29 mouse cellular contexts compared by ENCODE assay signal in genomic region chr2:11794668-11795067, GRCm38 (mm10). TPM values are rescaled to one million over a fixed set of nuclear protein-coding genes. Genes with fewer than 3 reads are reported as not detected.
A peak's percentile ranks its signal among the peaks of the same experiment; 100 is the strongest.
DNase-seq lines count a peak whose midpoint lies in the region; ATAC-seq and TF ChIP-seq lines count a peak whose summit lies in the region.
"Had no signal": no experiment of that assay in that cellular context is flagged by ENCODE, and none has a peak within 500 bp of the region (broad histone marks: within the 10 kb centered on the region; RNA-seq: fewer than 3 reads in every experiment).

No protein-coding gene starts in this region.

- 0 out of 2 replicates have a peak, but pooled peaks cover 3% of the 10 kb centered on the region for H3K9me3 ChIP-seq in forebrain, postnatal 0 days (ENCODE audit: low read length)
- H3K9me3 ChIP-seq in forebrain, embryonic 13.5 days (replicated peaks): 0 out of 2 replicates have a peak, but pooled peaks cover 3% of the 10 kb centered on the region
- H3K9me3 ChIP-seq: embryonic facial prominence, embryonic 15.5 days; forebrain, embryonic 15.5 days; G1E; heart, embryonic 13.5 days; hindbrain, embryonic 15.5 days; intestine, embryonic 15.5 days; limb, embryonic 15.5 days; liver, embryonic 15.5 days had no signal

- no peaks in the 10 kb centered on the region for H3K4me1 ChIP-seq in forebrain, postnatal 0 days (ENCODE audit: insufficient read depth)
- no peaks in the 10 kb centered on the region for H3K4me1 ChIP-seq in forebrain, embryonic 13.5 days
- H3K4me1 ChIP-seq: forebrain, embryonic 15.5 days; hindbrain, embryonic 15.5 days; intestine, embryonic 15.5 days; limb, embryonic 15.5 days; liver, embryonic 15.5 days; neural tube, embryonic 15.5 days had no signal

- WGBS in forebrain, postnatal 0 days: 70% methylated on average over 4 of the region's 4 CpGs
- 70% methylated on average over 4 of the region's 4 CpGs for WGBS in forebrain, embryonic 13.5 days

- no peak overlapping the region for H3K4me2 ChIP-seq in forebrain, postnatal 0 days (ENCODE audit: low read depth)
- no peak overlapping the region for H3K4me2 ChIP-seq in forebrain, embryonic 13.5 days
- H3K4me2 ChIP-seq: embryonic facial prominence, embryonic 15.5 days; forebrain, embryonic 15.5 days; heart, embryonic 13.5 days; hindbrain, embryonic 15.5 days; intestine, embryonic 15.5 days; limb, embryonic 15.5 days; liver, embryonic 15.5 days; neural tube, embryonic 15.5 days had no signal

- no peaks in the 10 kb centered on the region for H3K27me3 ChIP-seq in forebrain, postnatal 0 days (ENCODE audit: insufficient read depth, low read length)
- H3K27me3 ChIP-seq in forebrain, embryonic 13.5 days: no peaks in the 10 kb centered on the region
- H3K27me3 ChIP-seq: embryonic facial prominence, embryonic 15.5 days; forebrain, embryonic 15.5 days; heart, embryonic 13.5 days; hindbrain, embryonic 15.5 days; intestine, embryonic 15.5 days; limb, embryonic 15.5 days; liver, embryonic 15.5 days; megakaryocyte, embryonic 14.5 days; neural tube, embryonic 15.5 days had no signal

- no peak for ATAC-seq in forebrain, postnatal 0 days
- ATAC-seq in forebrain, embryonic 13.5 days: no peak
- ATAC-seq: forebrain, embryonic 15.5 days; intestine, embryonic 15.5 days had no signal

- no peak for DNase-seq in forebrain, postnatal 0 days
- no peak for DNase-seq in layer of hippocampus, adult 2 months (ENCODE audit: low spot score in 2 of 2)
- no peak for DNase-seq in layer of hippocampus, postnatal 14 days (ENCODE audit: low spot score in 2 of 2)
- peak; percentile 38 for DNase-seq in 3T3-L1 (ENCODE audit: low read depth, low spot score)
- peak; percentile 17 for DNase-seq in brain, adult 2 months (ENCODE audit: low read depth, low spot score)
- DNase-seq in thymus, postnatal 4 days: no peak
- no peak for DNase-seq in cerebellum, adult 9-11 months
- DNase-seq: adrenal gland, postnatal 10 days; cerebellum, adult 2 months; gastrocnemius, postnatal 25 days; heart, adult 18-20 months; heart, postnatal 4 days; kidney, adult 9 months; kidney, postnatal 25 days; left cerebral cortex, postnatal 4 days; lung, postnatal 10 days; right cerebral cortex, adult 18-20 months; right cerebral cortex, postnatal 4 days had no signal

- peaks cover 41% of the 10 kb centered on the region for H3K36me3 ChIP-seq in forebrain, postnatal 0 days (ENCODE audit: insufficient read depth)
- H3K36me3 ChIP-seq in forebrain, embryonic 13.5 days (ENCODE audit: poor library complexity, severe bottlenecking): peaks cover 46% of the 10 kb centered on the region

- no peak overlapping the region for H3K27ac ChIP-seq in forebrain, postnatal 0 days (ENCODE audit: low read depth, low read length)
- H3K27ac ChIP-seq in forebrain, embryonic 13.5 days: no peak overlapping the region
- H3K27ac ChIP-seq in layer of hippocampus, adult 2 months: no peak overlapping the region
- H3K27ac ChIP-seq: embryonic facial prominence, embryonic 15.5 days; forebrain, embryonic 15.5 days; heart, embryonic 13.5 days; hindbrain, embryonic 15.5 days; intestine, embryonic 15.5 days; limb, embryonic 15.5 days; liver, embryonic 15.5 days; neural tube, embryonic 15.5 days had no signal

- no peak overlapping the region for H3K9ac ChIP-seq in forebrain, postnatal 0 days
- no peak overlapping the region for H3K9ac ChIP-seq in forebrain, embryonic 13.5 days
- H3K9ac ChIP-seq: embryonic facial prominence, embryonic 15.5 days; forebrain, embryonic 15.5 days; heart, embryonic 13.5 days; hindbrain, embryonic 15.5 days; intestine, embryonic 15.5 days; limb, embryonic 15.5 days; liver, embryonic 15.5 days; neural tube, embryonic 15.5 days had no signal

- peak; percentile 32; the same call in 1 of the 2 replicates for TF ChIP-seq CTCF in forebrain, postnatal 0 days (IDR thresholded peaks at IDR 0.05; ENCODE audit: low read depth)
- TF ChIP-seq CTCF in layer of hippocampus, adult 2 months (conservative IDR thresholded peaks at IDR 0.05): peak; percentile 70

- no peak overlapping the region for H3K4me3 ChIP-seq in forebrain, postnatal 0 days (ENCODE audit: low read depth, low read length)
- H3K4me3 ChIP-seq in forebrain, embryonic 13.5 days: no peak overlapping the region
- H3K4me3 ChIP-seq in layer of hippocampus, adult 2 months: no peak overlapping the region
- H3K4me3 ChIP-seq: embryonic facial prominence, embryonic 15.5 days; forebrain, embryonic 15.5 days; heart, embryonic 13.5 days; hindbrain, embryonic 15.5 days; intestine, embryonic 15.5 days; limb, embryonic 15.5 days; liver, embryonic 15.5 days; megakaryocyte, embryonic 14.5 days; neural tube, embryonic 15.5 days had no signal

RNA-seq across cellular contexts. Expression of gene Ankrd16, which starts 17.0 kb away (rescaled TPM):
- 51.1 and 57.1 TPM in 2 replicates for total RNA-seq in forebrain, postnatal 0 days (2014; rRNA removed)
- polyA plus RNA-seq in forebrain, postnatal 0 days (2015; fragmentation: Nextera tagmentation; extraction: Ambion mirVana): 18.5 and 26.9 TPM in 2 replicates
- polyA plus RNA-seq in forebrain, embryonic 13.5 days (2015; fragmentation: Nextera tagmentation; extraction: Ambion mirVana): 44.8 and 51.8 TPM in 2 replicates
- 10 to 100 TPM; 58.9 to 61.8 TPM for total RNA-seq in layer of hippocampus, adult 2 months (2021)
- 10 to 100 TPM; 58.2 to 74.3 TPM for total RNA-seq in layer of hippocampus, postnatal 14 days (2021)

RNA-seq across cellular contexts. Expression of gene Fbh1, which starts 17.3 kb away (rescaled TPM):
- total RNA-seq in forebrain, postnatal 0 days (2014; rRNA removed): 84.0 and 98.9 TPM in 2 replicates
- 64.8 and 66.2 TPM in 2 replicates for polyA plus RNA-seq in forebrain, postnatal 0 days (2015; fragmentation: Nextera tagmentation; extraction: Ambion mirVana)
- polyA plus RNA-seq in forebrain, embryonic 13.5 days (2015; fragmentation: Nextera tagmentation; extraction: Ambion mirVana): 111 and 120 TPM in 2 replicates
- 10 to 100 TPM; 74.0 to 88.5 TPM for total RNA-seq in layer of hippocampus, adult 2 months (2021)
- total RNA-seq in layer of hippocampus, postnatal 14 days (2021): 10 to 100 TPM; 83.4 to 89.3 TPM

Comparison
In these comparisons a context has a peak if more than half of its experiments do, and no peak if none do; other contexts are left out.
1. DNase-seq: peak in 3T3-L1 (single experiment) and brain, adult 2 months (single experiment); none in forebrain, postnatal 0 days (single experiment), layer of hippocampus, adult 2 months (0 of 2), layer of hippocampus, postnatal 14 days (0 of 2), thymus, postnatal 4 days (single experiment) and cerebellum, adult 9-11 months (single experiment).